Mouse (Mus musculus): ENCODE results near the gene Os9. TPM values are rescaled to one million over a fixed set of nuclear protein-coding genes. Genes with fewer than 3 reads are reported as not detected.

Gene Os9
- polyA plus RNA-seq, 1 experiment from 2014 or later, result 60.1 TPM

DNA sequence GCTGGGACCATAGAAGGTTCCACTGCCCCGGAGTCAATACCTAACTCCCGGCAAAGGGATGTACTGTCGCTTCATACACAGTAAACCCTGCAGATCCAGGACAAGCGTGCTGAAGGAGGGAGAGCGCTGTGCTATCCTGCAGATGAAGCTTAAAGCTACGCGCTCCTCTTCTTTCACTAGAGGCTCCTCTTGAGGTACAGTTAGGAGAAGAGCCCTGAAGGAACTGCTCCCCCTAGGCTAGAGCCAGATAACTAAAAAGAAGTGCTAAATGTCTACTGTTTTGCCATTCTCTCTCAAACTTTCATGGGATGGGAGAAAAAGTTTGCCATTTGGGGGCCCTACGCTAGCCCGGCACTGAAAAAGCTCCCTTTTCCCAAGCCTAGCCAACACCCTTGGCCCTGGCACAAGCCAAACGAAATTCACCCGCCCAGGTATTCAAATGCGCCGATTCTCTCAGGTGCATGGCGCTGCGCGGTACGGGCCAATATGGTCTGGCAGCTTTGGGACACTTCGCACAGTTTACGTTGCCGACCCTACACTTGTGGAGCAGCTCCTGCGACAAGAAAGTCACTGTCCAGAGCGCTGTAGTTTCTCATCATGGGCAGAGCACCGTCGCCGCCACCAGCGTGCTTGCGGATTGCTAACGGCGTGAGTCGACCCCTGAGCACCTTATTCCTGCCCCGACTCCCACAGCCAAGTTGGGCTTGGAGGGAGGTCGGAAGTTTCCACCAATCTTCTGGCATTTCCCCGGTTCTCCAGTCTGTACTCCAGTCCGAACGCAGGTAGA lies 72.1 kb downstream of the Os9 start:
- peak; percentile 39 for DNase-seq (ENCODE audit: low spot score)

DNA sequence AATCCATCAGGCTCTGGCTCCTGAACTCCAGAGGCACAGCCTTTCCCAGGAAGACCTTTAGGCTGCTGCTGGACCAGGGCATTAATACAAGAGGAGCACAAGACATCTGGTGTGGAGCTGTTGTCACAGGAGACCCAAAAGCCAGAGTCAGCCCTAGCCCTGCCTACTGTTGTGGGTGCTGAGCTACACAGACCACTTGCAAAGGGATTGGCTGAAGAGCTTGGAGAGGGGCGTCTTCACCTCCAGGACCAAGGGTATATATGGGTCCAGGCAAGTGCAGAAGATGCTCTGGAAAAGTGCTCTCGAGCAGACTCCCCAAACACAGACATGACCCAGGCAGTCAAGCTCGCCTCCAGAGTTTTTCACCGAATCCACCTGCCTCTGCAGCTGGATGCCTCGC lies 73.0 kb downstream of the Os9 start, which contains the start of gene Cyp27b1:
Gene Cyp27b1 (plus strand): TSS at position 297 of the 400 bp plus-strand sequence.
- DNase-seq (ENCODE audit: low spot score), result no peak
- peaks cover 66% of the 10 kb centered on the region for H3K27me3 ChIP-seq (replicated peaks; ENCODE audit: low read depth, poor library complexity, severe bottlenecking)
- H3K36me3 ChIP-seq (replicated peaks), result peaks cover 32% of the 10 kb centered on the region
- H3K4me1 ChIP-seq, result peaks cover 18% of the 10 kb centered on the region
- no peaks in the 10 kb centered on the region for H3K9me3 ChIP-seq
- H3K27ac ChIP-seq (replicated peaks), result no peak within 1 kb of the TSS
- peak within 1 kb of the TSS; percentile 42 for H3K4me3 ChIP-seq
- WGBS, result 32% methylated on average over 5 of the region's 5 CpGs

More for the DNA sequence above, 72.1 kb downstream of the Os9 start:
- H3K27ac ChIP-seq (replicated peaks), result no peak overlapping the region
- H3K4me1 ChIP-seq, result peaks cover 16% of the 10 kb centered on the region
- peaks cover 24% of the 10 kb centered on the region for H3K36me3 ChIP-seq (replicated peaks)
- 5% methylated on average over 35 of the region's 35 CpGs for WGBS
- H3K27me3 ChIP-seq (replicated peaks; ENCODE audit: low read depth, poor library complexity, severe bottlenecking), result peaks cover 73% of the 10 kb centered on the region
- H3K4me3 ChIP-seq, result peak overlapping the region; percentile 42
- no peaks in the 10 kb centered on the region for H3K9me3 ChIP-seq

Other genes with a start within 250 kb of the Os9 start
- gene Atp23, start 219.8 kb downstream of the Os9 start, polyA plus RNA-seq (2016; fragmentation: Nextera tagmentation; extraction: Ambion mirVana), result 20.0 and 22.6 TPM in 2 replicates
- 46.2 and 49.3 TPM in 2 replicates for gene Ctdsp2, start 142.4 kb downstream of the Os9 start, polyA plus RNA-seq (2016; fragmentation: Nextera tagmentation; extraction: Ambion mirVana)
- 0.06 and 0.44 TPM in 2 replicates for gene Avil, start 120.4 kb downstream of the Os9 start, polyA plus RNA-seq (2016; fragmentation: Nextera tagmentation; extraction: Ambion mirVana)
- gene Tsfm, start 90.3 kb downstream of the Os9 start, polyA plus RNA-seq (2016; fragmentation: Nextera tagmentation; extraction: Ambion mirVana), result 103 and 106 TPM in 2 replicates
- gene Mettl1, start 79.7 kb downstream of the Os9 start, polyA plus RNA-seq (2016; fragmentation: Nextera tagmentation; extraction: Ambion mirVana), result 58.6 and 62.4 TPM in 2 replicates
- 0.27 and 0.29 TPM in 2 replicates for gene Eef1akmt3, start 79.6 kb downstream of the Os9 start, polyA plus RNA-seq (2016; fragmentation: Nextera tagmentation; extraction: Ambion mirVana)
- gene Cyp27b1, start 72.9 kb downstream of the Os9 start, polyA plus RNA-seq (2016; fragmentation: Nextera tagmentation; extraction: Ambion mirVana), result 0.14 TPM in 2 replicates
- gene March9, start 60.9 kb downstream of the Os9 start, polyA plus RNA-seq (2016; fragmentation: Nextera tagmentation; extraction: Ambion mirVana), result 1.2 and 1.3 TPM in 2 replicates
- gene Cdk4, start 57.6 kb downstream of the Os9 start, polyA plus RNA-seq (2016; fragmentation: Nextera tagmentation; extraction: Ambion mirVana), result 3,008 and 3,023 TPM in 2 replicates
- gene Tspan31, start 50.9 kb downstream of the Os9 start, polyA plus RNA-seq (2016; fragmentation: Nextera tagmentation; extraction: Ambion mirVana), result 168 and 180 TPM in 2 replicates
- gene Agap2, start 45.8 kb downstream of the Os9 start, polyA plus RNA-seq (2016; fragmentation: Nextera tagmentation; extraction: Ambion mirVana), result 0.04 and 0.21 TPM in 2 replicates
- 3.0 and 3.8 TPM in 2 replicates for gene B4galnt1, start 44.1 kb upstream of the Os9 start, polyA plus RNA-seq (2016; fragmentation: Nextera tagmentation; extraction: Ambion mirVana)
- gene Slc26a10, start 59.5 kb upstream of the Os9 start, polyA plus RNA-seq (2016; fragmentation: Nextera tagmentation; extraction: Ambion mirVana), result 2.1 and 2.9 TPM in 2 replicates
- 26.9 and 29.6 TPM in 2 replicates for gene Arhgef25, start 69.0 kb upstream of the Os9 start, polyA plus RNA-seq (2016; fragmentation: Nextera tagmentation; extraction: Ambion mirVana)
- gene Dtx3, start 74.6 kb upstream of the Os9 start, polyA plus RNA-seq (2016; fragmentation: Nextera tagmentation; extraction: Ambion mirVana), result 107 and 115 TPM in 2 replicates
- 25.3 and 25.9 TPM in 2 replicates for gene Pip4k2c, start 90.5 kb upstream of the Os9 start, polyA plus RNA-seq (2016; fragmentation: Nextera tagmentation; extraction: Ambion mirVana)
- gene Kif5a, start 142.2 kb upstream of the Os9 start, polyA plus RNA-seq (2016; fragmentation: Nextera tagmentation; extraction: Ambion mirVana), result 11.6 and 11.9 TPM in 2 replicates
- gene Dctn2, start 145.2 kb upstream of the Os9 start, polyA plus RNA-seq (2016; fragmentation: Nextera tagmentation; extraction: Ambion mirVana), result 187 and 197 TPM in 2 replicates
- 11.1 and 12.2 TPM in 2 replicates for gene Mbd6, start 167.9 kb upstream of the Os9 start, polyA plus RNA-seq (2016; fragmentation: Nextera tagmentation; extraction: Ambion mirVana)
- 160 and 175 TPM in 2 replicates for gene Mars, start 190.7 kb upstream of the Os9 start, polyA plus RNA-seq (2016; fragmentation: Nextera tagmentation; extraction: Ambion mirVana)
- gene Arhgap9, start 200.8 kb upstream of the Os9 start, polyA plus RNA-seq (2016; fragmentation: Nextera tagmentation; extraction: Ambion mirVana), result 2.0 and 2.1 TPM in 2 replicates
- gene Gli1, start 220.8 kb upstream of the Os9 start, polyA plus RNA-seq (2016; fragmentation: Nextera tagmentation; extraction: Ambion mirVana), result 11.4 and 13.0 TPM in 2 replicates
- gene Inhbe, start 233.3 kb upstream of the Os9 start, polyA plus RNA-seq (2016; fragmentation: Nextera tagmentation; extraction: Ambion mirVana), result 0.04 TPM in 1 of 2 replicates, not detected in the other
- gene Inhbc, start 249.3 kb upstream of the Os9 start, polyA plus RNA-seq (2016; fragmentation: Nextera tagmentation; extraction: Ambion mirVana), result 0.09 and 0.10 TPM in 2 replicates

Data from embryonic facial prominence, embryonic 10.5 days (tissue).